Mouse (Mus musculus) neural tube, embryonic 13.5 days (tissue): ENCODE results near the gene Elp5. TPM values are rescaled to one million over a fixed set of nuclear protein-coding genes. Genes with fewer than 3 reads are reported as not detected.
"Not testable (repeated sequence)": the region's sequence is repeated elsewhere in the genome, so short reads cannot be mapped to it uniquely, and the experiment has no call there.

ENCODE experiments used
- ATAC-seq: fragments of 200-750 bp; cut with Nextera tagmentation; 2 replicates; pipeline ENCODE4 v1.8.0; 2017; ENCODE audit warnings: low read depth, mild to moderate bottlenecking, moderate TSS enrichment, moderate library complexity
- H3K27ac ChIP-seq: fragments of 300-500 bp; sonication (generic); replicated peaks from 2 replicates; pipeline ENCODE4 v1.5.1; 2015; ENCODE audit warnings: moderate library complexity, mild to moderate bottlenecking, inconsistent platforms
- H3K27me3 ChIP-seq: fragments of 300-500 bp; sonication (generic); 2 replicates; pipeline ENCODE4 v1.6.1; 2015; ENCODE audit warnings: mild to moderate bottlenecking, inconsistent platforms
- H3K36me3 ChIP-seq: fragments of 300-500 bp; sonication (generic); 2 replicates; pipeline ENCODE4 v1.6.1; 2015; ENCODE audit warnings: mild to moderate bottlenecking, inconsistent platforms
- H3K4me1 ChIP-seq: fragments of 300-500 bp; sonication (generic); replicated peaks from 2 replicates; pipeline ENCODE4 v1.6.1; 2015; ENCODE audit warnings: inconsistent platforms
- H3K4me2 ChIP-seq: fragments of 300-500 bp; sonication (generic); 2 replicates; pipeline ENCODE4 v1.6.1; 2015; ENCODE audit warnings: inconsistent platforms, mild to moderate bottlenecking, moderate library complexity
- H3K4me3 ChIP-seq: fragments of 300-500 bp; sonication (generic); 2 replicates; pipeline ENCODE4 v1.5.1; 2015; ENCODE audit warnings: mild to moderate bottlenecking, inconsistent platforms
- H3K9ac ChIP-seq: fragments of 300-500 bp; sonication (generic); 2 replicates; pipeline ENCODE4 v1.6.1; 2015; ENCODE audit warnings: moderate library complexity, mild to moderate bottlenecking, inconsistent platforms
- H3K9me3 ChIP-seq: fragments of 300-500 bp; sonication (generic); 2 replicates; pipeline ENCODE4 v1.6.1; 2016; ENCODE audit warnings: inconsistent platforms
- WGBS: fragments of 180-500 bp; shearing (Covaris S2); methylation state at CpG from one replicate; pipeline ENCODE4 v1.1.7; 2015; 5-methylcytosine and 5-hydroxymethylcytosine counted together
- polyA plus RNA-seq: library from polyadenylated mRNA; unstranded; fragments of >200 nt; fragmentation: Nextera tagmentation; extraction: Ambion mirVana; gene quantifications from 2 replicates; pipeline ENCODE4 v1.2.1, GENCODE M21; 2015

Elp5 gene
- polyA plus RNA-seq, 1 experiment from 2014 or later: 162 TPM

GRCm38 (mm10) chr11:69966006-69966859 is 16.1 kb downstream of the Elp5 start:
- H3K9ac ChIP-seq: peak overlapping the region; percentile 50; the same call in 1 of the 2 replicates
- peak; percentile 62 for ATAC-seq
- H3K9me3 ChIP-seq: no peaks in the 10 kb centered on the region
- H3K36me3 ChIP-seq: peaks cover 34% of the 10 kb centered on the region
- no peak overlapping the region for H3K27ac ChIP-seq
- H3K4me1 ChIP-seq: peaks cover 17% of the 10 kb centered on the region
- H3K4me3 ChIP-seq: peak overlapping the region; percentile 26
- H3K27me3 ChIP-seq: peaks cover 78% of the 10 kb centered on the region
- peak overlapping the region; percentile 48 for H3K4me2 ChIP-seq
- WGBS: 2% methylated on average over 58 of the region's 59 CpGs

GRCm38 (mm10) chr11:69965271-69966005 is 16.9 kb downstream of the Elp5 start:
- peak overlapping the region; percentile 48; the same call in 1 of the 2 replicates for H3K4me2 ChIP-seq
- no peaks in the 10 kb centered on the region for H3K9me3 ChIP-seq
- no peak overlapping the region for H3K27ac ChIP-seq
- peaks cover 30% of the 10 kb centered on the region for H3K36me3 ChIP-seq
- ATAC-seq: no peak
- H3K4me1 ChIP-seq: peaks cover 17% of the 10 kb centered on the region
- H3K27me3 ChIP-seq: peaks cover 86% of the 10 kb centered on the region
- peak overlapping the region; percentile 26 for H3K4me3 ChIP-seq
- 0 out of 2 replicates have a peak overlapping the region, but pooled peaks have one; percentile 50 for H3K9ac ChIP-seq
- WGBS: 1% methylated on average over 49 of the region's 49 CpGs

GRCm38 (mm10) chr11:69964650-69965270 is 17.6 kb downstream of the Elp5 start, which contains the start of gene Cldn7:
Gene Cldn7, plus strand, starts transcription at chr11:69964779.
- H3K4me2 ChIP-seq: 0 out of 2 replicates have a peak within 1 kb of the TSS, but pooled peaks have one; percentile 22
- 9% methylated on average over 24 of the region's 24 CpGs for WGBS
- peaks cover 17% of the 10 kb centered on the region for H3K4me1 ChIP-seq

GRCm38 (mm10) chr11:69961841-69962240 is 20.5 kb downstream of the Elp5 start:
- Histone ChIP-seq H3K4me1 (peaks cover 16% of the 10 kb centered on the region), H3K4me3 (no peak overlapping the region), H3K9me3 (no peaks in the 10 kb centered on the region), H3K27me3 (peaks cover 71% of the 10 kb centered on the region), H3K36me3 (no peaks in the 10 kb centered on the region), H3K27ac (no peak overlapping the region), H3K9ac (no peak overlapping the region), H3K4me2 (no peak overlapping the region)
- no peak for ATAC-seq
- WGBS: 52% methylated on average over 5 of the region's 5 CpGs

More at GRCm38 (mm10) chr11:69964650-69965270, 17.6 kb downstream of the Elp5 start, which contains the start of gene Cldn7:
- H3K4me3 ChIP-seq: peak within 1 kb of the TSS; percentile 18; the same call in 1 of the 2 replicates
- H3K9me3 ChIP-seq: no peaks in the 10 kb centered on the region
- peaks cover 23% of the 10 kb centered on the region for H3K36me3 ChIP-seq
- H3K27me3 ChIP-seq: peaks cover 87% of the 10 kb centered on the region
- H3K9ac ChIP-seq: no peak within 1 kb of the TSS
- H3K27ac ChIP-seq: no peak within 1 kb of the TSS
- no peak for ATAC-seq

GRCm38 (mm10) chr11:69960616-69961015 is 21.7 kb downstream of the Elp5 start:
- WGBS: 32% methylated on average over 5 of the region's 5 CpGs
- H3K4me1 ChIP-seq: peaks cover 5% of the 10 kb centered on the region
- H3K9me3 ChIP-seq: no peaks in the 10 kb centered on the region
- no peak overlapping the region for H3K9ac ChIP-seq
- ATAC-seq: no peak
- no peaks in the 10 kb centered on the region for H3K36me3 ChIP-seq
- H3K27me3 ChIP-seq: peaks cover 70% of the 10 kb centered on the region
- H3K27ac ChIP-seq: no peak overlapping the region
- H3K4me3 ChIP-seq: no peak overlapping the region
- no peak overlapping the region for H3K4me2 ChIP-seq

GRCm38 (mm10) chr11:69956218-69956617 is 26.1 kb downstream of the Elp5 start:
- ATAC-seq: no peak
- Histone ChIP-seq H3K36me3 (no peaks in the 10 kb centered on the region), H3K9ac (no peak overlapping the region), H3K4me2 (no peak overlapping the region), H3K9me3 (no peaks in the 10 kb centered on the region), H3K4me1 (no peaks in the 10 kb centered on the region), H3K27ac (no peak overlapping the region), H3K27me3 (peaks cover 29% of the 10 kb centered on the region), H3K4me3 (no peak overlapping the region)
- WGBS: 72% methylated on average over 1 of the region's 1 CpGs

- H3K9me3 ChIP-seq, H3K36me3 ChIP-seq, H3K9ac ChIP-seq, ATAC-seq, H3K4me2 ChIP-seq, H3K4me1 ChIP-seq, H3K27ac ChIP-seq, H3K4me3 ChIP-seq: not testable (repeated sequence)
- H3K27me3 ChIP-seq: peaks cover 26% of the 10 kb centered on the region
- 78% methylated on average over 4 of the region's 4 CpGs for WGBS
Observed at GRCm38 (mm10) chr11:69955618-69956017, 26.7 kb downstream of the Elp5 start.

- no peak overlapping the region for H3K4me3 ChIP-seq
- 71% methylated on average over 11 of the region's 11 CpGs for WGBS
Observed at GRCm38 (mm10) chr11:69953267-69953915, 28.9 kb downstream of the Elp5 start.

GRCm38 (mm10) chr11:69952274-69952673 is 30.0 kb downstream of the Elp5 start:
- Histone ChIP-seq H3K9ac (no peak overlapping the region), H3K9me3 (no peaks in the 10 kb centered on the region), H3K4me1 (peaks cover 11% of the 10 kb centered on the region), H3K27me3 (peaks cover 20% of the 10 kb centered on the region), H3K27ac (no peak overlapping the region), H3K4me2 (no peak overlapping the region), H3K4me3 (no peak overlapping the region), H3K36me3 (no peaks in the 10 kb centered on the region)
- 50% methylated on average over 1 of the region's 1 CpGs for WGBS
- ATAC-seq: no peak

More at GRCm38 (mm10) chr11:69953267-69953915, 28.9 kb downstream of the Elp5 start:
- ATAC-seq: no peak
- Histone ChIP-seq H3K9me3 (no peaks in the 10 kb centered on the region), H3K27ac (no peak overlapping the region), H3K27me3 (peaks cover 24% of the 10 kb centered on the region), H3K9ac (no peak overlapping the region), H3K4me2 (no peak overlapping the region), H3K36me3 (no peaks in the 10 kb centered on the region), H3K4me1 (peaks cover 4% of the 10 kb centered on the region)

GRCm38 (mm10) chr11:69950807-69951459 is 31.4 kb downstream of the Elp5 start:
- Histone ChIP-seq H3K4me2 (no peak overlapping the region), H3K4me3 (no peak overlapping the region), H3K9ac (no peak overlapping the region), H3K4me1 (peaks cover 14% of the 10 kb centered on the region), H3K27me3 (peaks cover 8% of the 10 kb centered on the region), H3K9me3 (no peaks in the 10 kb centered on the region), H3K27ac (no peak overlapping the region), H3K36me3 (no peaks in the 10 kb centered on the region)
- WGBS: 48% methylated on average over 4 of the region's 4 CpGs
- no peak for ATAC-seq

- Histone ChIP-seq H3K4me1 (peaks cover 14% of the 10 kb centered on the region), H3K9me3 (no peaks in the 10 kb centered on the region), H3K9ac (peak overlapping the region; percentile 10; the same call in 1 of the 2 replicates), H3K27ac (0 out of 2 replicates have a peak overlapping the region, but pooled peaks have one; percentile 20), H3K27me3 (peaks cover 6% of the 10 kb centered on the region), H3K36me3 (no peaks in the 10 kb centered on the region), H3K4me3 (peak overlapping the region; percentile 38), H3K4me2 (peak overlapping the region; percentile 56)
- WGBS: under 1% methylated on average over 14 of the region's 14 CpGs
- ATAC-seq: peak; percentile 45
Observed at GRCm38 (mm10) chr11:69948763-69949150, 33.6 kb downstream of the Elp5 start.
